Mouse (Mus musculus): ENCODE measurements around the gene Krt25. TPM values are rescaled to one million over a fixed set of nuclear protein-coding genes. Genes with fewer than 3 reads are reported as not detected.

Krt25 gene
- polyA plus RNA-seq, 1 experiment from 2014 or later, result not detected

DNA sequence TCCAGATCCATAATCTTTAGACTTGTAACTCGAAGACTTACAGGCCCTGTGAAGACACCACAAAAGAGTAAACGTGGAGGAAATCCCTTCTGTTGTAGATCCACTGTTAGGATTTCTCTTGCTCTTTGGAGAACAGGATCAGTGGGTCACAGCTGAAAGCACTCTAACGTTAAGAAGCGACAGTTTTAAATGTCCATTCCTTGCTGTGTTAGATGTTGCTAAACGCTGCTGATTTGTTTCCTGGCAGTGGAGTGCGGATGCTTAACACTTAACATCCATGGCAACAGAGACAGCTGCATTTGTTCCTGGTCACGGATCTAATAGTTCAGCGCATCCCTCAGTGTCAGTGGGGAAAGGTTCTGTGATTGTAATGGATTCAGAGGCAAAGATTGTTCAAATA lies 6.2 kb downstream of the Krt25 start:
- no peak overlapping the region for H3K4me3 ChIP-seq
- H3K27ac ChIP-seq, result no peak overlapping the region
- WGBS, result 80% methylated on average over 8 of the region's 8 CpGs
- H3K4me1 ChIP-seq, result no peaks in the 10 kb centered on the region
- H3K27me3 ChIP-seq (ENCODE audit: low read depth, poor library complexity, severe bottlenecking), result no peaks in the 10 kb centered on the region
- no peaks in the 10 kb centered on the region for H3K36me3 ChIP-seq
- H3K9me3 ChIP-seq (replicated peaks), result no peaks in the 10 kb centered on the region
- no peak for DNase-seq (ENCODE audit: low spot score)

DNA sequence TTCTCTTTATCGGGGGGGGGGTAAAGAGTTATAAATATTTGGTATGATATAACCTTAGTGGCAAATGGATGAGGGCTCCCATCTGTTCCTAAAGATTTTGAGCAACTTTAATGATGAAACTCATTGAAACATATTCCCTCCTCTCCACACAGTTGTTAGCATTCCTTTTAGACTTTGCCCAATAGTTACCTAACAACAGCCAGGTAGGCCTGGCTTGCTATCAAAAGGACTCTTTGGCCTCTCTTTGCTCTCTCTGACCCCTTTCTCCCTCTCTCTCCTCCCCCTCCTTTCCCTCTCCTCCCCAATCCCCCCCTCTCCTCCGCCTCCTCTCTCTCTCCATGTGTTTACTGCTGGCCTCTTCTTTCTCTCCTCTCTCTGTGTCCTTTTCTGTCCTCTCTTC lies 8.2 kb downstream of the Krt25 start:
- H3K27ac ChIP-seq, result no peak overlapping the region
- no peak for DNase-seq (ENCODE audit: low spot score)
- WGBS, result 88% methylated on average over 2 of the region's 2 CpGs
- H3K36me3 ChIP-seq, result no peaks in the 10 kb centered on the region
- H3K4me3 ChIP-seq, result no peak overlapping the region
- H3K4me1 ChIP-seq, result no peaks in the 10 kb centered on the region
- no peaks in the 10 kb centered on the region for H3K9me3 ChIP-seq (replicated peaks)
- H3K27me3 ChIP-seq (ENCODE audit: low read depth, poor library complexity, severe bottlenecking), result no peaks in the 10 kb centered on the region

DNA sequence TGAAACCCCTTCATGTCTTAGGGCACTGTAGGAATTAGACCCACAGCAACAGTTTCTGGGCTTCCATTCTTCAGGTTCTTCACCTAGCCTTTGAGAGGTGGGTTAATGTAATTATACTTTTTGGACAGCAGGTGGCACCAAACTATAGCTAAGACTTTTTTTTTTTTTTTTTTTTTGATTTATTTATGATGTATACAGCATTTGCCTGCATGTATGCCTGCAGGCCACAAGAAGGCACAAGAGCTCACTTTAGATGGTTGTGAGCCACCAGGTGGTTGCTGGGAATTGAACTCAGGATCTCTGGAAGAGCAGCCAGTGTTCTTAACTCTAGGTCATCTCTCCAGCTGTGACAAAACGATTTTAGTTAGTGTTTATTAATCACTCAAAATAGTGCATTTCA lies 11.9 kb downstream of the Krt25 start:
- DNase-seq (ENCODE audit: low spot score), result no peak
- Histone ChIP-seq H3K4me1 (no peaks in the 10 kb centered on the region), H3K9me3 (replicated peaks) (no peaks in the 10 kb centered on the region), H3K27ac (no peak overlapping the region), H3K27me3 (ENCODE audit: low read depth, poor library complexity, severe bottlenecking) (no peaks in the 10 kb centered on the region), H3K4me3 (no peak overlapping the region), H3K36me3 (no peaks in the 10 kb centered on the region)
- WGBS, result 82% methylated on average over 1 of the region's 1 CpGs

DNA sequence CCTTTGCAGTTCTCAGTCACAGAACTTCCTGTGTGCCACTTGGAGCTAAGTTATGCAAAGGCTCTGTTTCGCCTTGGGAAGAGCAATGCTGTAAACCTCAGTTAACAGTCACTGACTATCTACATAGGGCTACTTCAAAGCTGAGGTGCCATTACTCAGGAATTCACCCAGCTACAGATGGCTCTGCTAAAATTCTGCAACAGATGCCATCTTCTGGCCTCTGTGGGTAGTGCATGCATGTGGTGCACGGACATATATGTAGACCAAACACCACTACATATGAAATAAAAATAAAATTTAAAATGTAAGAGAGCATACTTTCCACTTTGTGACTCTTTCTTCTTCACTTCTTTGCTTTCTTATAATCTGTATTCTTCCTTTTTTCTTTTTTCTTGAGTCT lies 15.2 kb downstream of the Krt25 start:
- Histone ChIP-seq H3K4me1 (no peaks in the 10 kb centered on the region), H3K36me3 (no peaks in the 10 kb centered on the region), H3K27me3 (ENCODE audit: low read depth, poor library complexity, severe bottlenecking) (no peaks in the 10 kb centered on the region), H3K27ac (no peak overlapping the region), H3K4me3 (no peak overlapping the region), H3K9me3 (replicated peaks) (no peaks in the 10 kb centered on the region)
- WGBS, result 28% methylated on average over 2 of the region's 2 CpGs
- peak; percentile 77 for DNase-seq (ENCODE audit: low spot score)

DNA sequence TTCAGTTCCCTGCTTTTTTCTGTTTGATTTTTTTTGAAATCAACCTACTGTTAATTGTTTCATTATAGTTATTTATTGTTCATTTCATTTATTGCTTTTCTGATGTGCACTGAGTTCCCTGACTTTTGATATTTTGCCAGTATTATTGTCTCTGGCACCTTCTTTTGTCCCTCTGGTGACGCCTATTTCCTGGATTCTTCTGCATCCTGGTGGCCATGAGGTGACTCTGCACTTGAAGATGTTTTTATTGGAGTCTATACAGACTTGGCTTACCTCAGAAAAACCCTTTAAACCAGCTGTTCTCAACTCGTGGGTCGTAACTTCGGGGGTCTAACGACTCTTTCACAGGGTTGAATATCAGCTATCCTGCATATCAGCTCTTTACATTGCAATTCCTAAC lies 27.7 kb downstream of the Krt25 start:
- DNase-seq (ENCODE audit: low spot score), result no peak
- H3K27ac ChIP-seq, result no peak overlapping the region
- 0 out of 2 replicates have a peak, but pooled peaks cover 5% of the 10 kb centered on the region for H3K27me3 ChIP-seq (ENCODE audit: low read depth, poor library complexity, severe bottlenecking)
- H3K9me3 ChIP-seq (replicated peaks), result no peaks in the 10 kb centered on the region
- no peak overlapping the region for H3K4me3 ChIP-seq
- WGBS, result 60% methylated on average over 5 of the region's 5 CpGs
- no peaks in the 10 kb centered on the region for H3K36me3 ChIP-seq
- H3K4me1 ChIP-seq, result no peaks in the 10 kb centered on the region

DNA sequence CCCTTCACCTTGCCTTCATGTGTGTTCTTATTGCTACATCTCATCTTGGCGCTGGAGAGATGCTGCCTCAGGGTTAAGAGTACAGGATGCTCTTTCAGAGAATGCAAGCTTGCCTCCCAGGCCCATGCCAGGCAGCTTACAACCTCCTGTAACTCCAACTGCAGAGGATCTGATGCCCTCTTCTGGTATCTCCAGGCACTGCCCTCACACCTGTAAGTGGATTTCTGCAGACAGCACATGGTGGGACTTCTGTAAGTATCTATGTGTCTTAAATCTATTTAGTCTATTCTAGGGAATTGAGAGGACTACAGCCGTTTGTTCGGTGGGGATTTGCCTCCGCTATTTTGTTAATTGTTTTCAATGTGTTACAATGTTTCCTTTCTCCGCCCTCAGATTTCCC lies 29.9 kb downstream of the Krt25 start:
- no peaks in the 10 kb centered on the region for H3K9me3 ChIP-seq (replicated peaks)
- no peak overlapping the region for H3K27ac ChIP-seq
- 0 out of 2 replicates have a peak, but pooled peaks cover 5% of the 10 kb centered on the region for H3K27me3 ChIP-seq (ENCODE audit: low read depth, poor library complexity, severe bottlenecking)
- WGBS, result 61% methylated on average over 5 of the region's 5 CpGs
- H3K4me1 ChIP-seq, result no peaks in the 10 kb centered on the region
- no peaks in the 10 kb centered on the region for H3K36me3 ChIP-seq
- no peak overlapping the region for H3K4me3 ChIP-seq
- DNase-seq (ENCODE audit: low spot score), result peak; percentile 48

DNA sequence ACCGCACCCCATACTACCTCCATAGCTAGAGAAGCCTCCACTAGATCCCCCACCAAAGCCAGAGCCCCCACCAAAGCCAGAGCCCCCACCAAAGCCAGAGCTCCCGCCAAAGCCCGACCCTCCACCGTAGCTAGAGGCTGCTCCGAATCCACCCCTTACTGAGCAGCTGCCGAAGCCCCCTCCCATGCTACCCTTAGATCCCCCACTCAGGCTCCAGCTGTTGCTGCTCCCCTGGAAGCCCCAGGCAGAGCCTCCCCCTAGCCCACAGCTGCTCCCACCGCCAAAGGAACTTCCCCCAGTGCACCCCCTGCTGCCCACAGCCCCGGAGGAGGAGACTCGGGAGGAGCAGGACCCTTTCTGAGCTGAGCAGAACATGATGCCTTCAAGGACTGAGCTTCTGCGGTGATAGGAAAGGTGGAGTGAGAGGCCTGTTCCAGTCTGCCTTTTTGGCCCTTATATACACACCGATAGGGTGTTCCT lies 37.9 kb downstream of the Krt25 start, which contains the start of gene Krt24:
Gene Krt24 (minus strand): TSS at position 430 of the 480 bp plus-strand sequence.
- DNase-seq (ENCODE audit: low spot score), result no peak
- Histone ChIP-seq H3K4me1 (peaks cover 5% of the 10 kb centered on the region), H3K27ac (no peak within 1 kb of the TSS), H3K27me3 (ENCODE audit: low read depth, poor library complexity, severe bottlenecking) (peaks cover 5% of the 10 kb centered on the region), H3K9me3 (replicated peaks) (no peaks in the 10 kb centered on the region), H3K36me3 (no peaks in the 10 kb centered on the region), H3K4me3 (no peak within 1 kb of the TSS)
- WGBS, result 46% methylated on average over 11 of the region's 11 CpGs

DNA sequence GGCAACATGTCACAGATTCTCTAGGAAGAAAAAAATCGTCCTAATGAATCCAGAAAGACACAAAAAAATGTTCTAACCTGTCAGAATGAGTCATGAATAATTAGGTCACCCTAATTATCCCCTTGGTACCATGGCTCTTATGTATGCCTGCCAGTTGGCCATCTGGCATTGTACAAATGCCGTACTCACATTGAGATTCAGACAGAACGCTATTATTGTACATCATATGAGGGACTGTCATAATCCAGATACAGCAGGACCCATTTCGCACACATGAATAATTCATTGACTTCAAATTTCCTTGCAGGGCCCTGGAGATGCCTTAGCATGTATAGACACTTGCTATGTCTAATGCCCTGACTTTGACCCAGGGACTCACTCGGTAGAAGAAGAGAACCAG lies 38.7 kb downstream of the Krt25 start:
- no peak overlapping the region for H3K4me3 ChIP-seq
- WGBS, result 89% methylated on average over 5 of the region's 5 CpGs
- peaks cover 5% of the 10 kb centered on the region for H3K27me3 ChIP-seq (ENCODE audit: low read depth, poor library complexity, severe bottlenecking)
- peaks cover 5% of the 10 kb centered on the region for H3K4me1 ChIP-seq
- no peaks in the 10 kb centered on the region for H3K36me3 ChIP-seq
- H3K9me3 ChIP-seq (replicated peaks), result no peaks in the 10 kb centered on the region
- no peak overlapping the region for H3K27ac ChIP-seq
- no peak for DNase-seq (ENCODE audit: low spot score)

DNA sequence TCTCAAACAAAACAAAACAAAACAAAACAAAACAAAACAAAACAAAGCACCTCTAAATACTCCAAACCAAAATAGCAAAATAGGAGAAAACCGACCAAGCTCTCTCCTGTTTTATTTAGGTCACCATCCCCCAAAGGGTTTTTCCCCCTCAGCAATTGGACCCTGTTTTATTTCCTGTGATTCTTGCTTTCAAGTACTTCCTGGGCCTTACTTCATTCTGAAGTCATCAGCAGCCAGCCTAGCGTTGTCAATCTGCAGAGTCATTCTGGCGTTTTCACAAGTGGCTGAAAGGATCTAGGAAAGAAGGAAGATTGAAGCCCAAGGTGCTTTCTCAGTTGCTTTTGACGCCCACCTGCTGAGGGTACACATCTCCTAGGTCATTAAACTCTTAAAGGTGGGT lies 39.4 kb downstream of the Krt25 start:
- H3K36me3 ChIP-seq, result no peaks in the 10 kb centered on the region
- no peak overlapping the region for H3K27ac ChIP-seq
- no peaks in the 10 kb centered on the region for H3K9me3 ChIP-seq (replicated peaks)
- H3K4me3 ChIP-seq, result no peak overlapping the region
- DNase-seq (ENCODE audit: low spot score), result no peak
- WGBS, result 54% methylated on average over 4 of the region's 4 CpGs
- H3K27me3 ChIP-seq (ENCODE audit: low read depth, poor library complexity, severe bottlenecking), result peaks cover 5% of the 10 kb centered on the region
- peaks cover 5% of the 10 kb centered on the region for H3K4me1 ChIP-seq

DNA sequence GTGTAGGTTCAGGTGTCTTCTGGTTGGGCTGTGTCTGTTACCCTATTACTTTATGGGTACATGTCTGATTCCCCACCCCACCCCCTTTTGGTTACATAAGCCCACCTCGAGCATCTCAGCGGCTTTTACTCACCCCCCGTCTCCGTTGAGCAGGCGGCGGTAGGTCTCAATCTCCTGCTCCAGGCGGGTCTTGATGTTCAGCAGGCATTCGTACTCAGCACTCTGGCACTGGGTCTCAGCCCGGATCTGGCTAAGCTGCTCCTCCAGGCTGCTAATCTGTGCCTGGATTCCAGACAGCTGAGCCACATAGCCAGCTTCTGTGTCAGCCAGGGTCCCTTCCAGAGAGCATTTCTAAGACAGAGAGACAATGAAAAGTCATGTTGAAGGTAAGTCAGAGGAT lies 41.6 kb downstream of the Krt25 start:
- peaks cover 5% of the 10 kb centered on the region for H3K27me3 ChIP-seq (ENCODE audit: low read depth, poor library complexity, severe bottlenecking)
- H3K4me3 ChIP-seq, result no peak overlapping the region
- no peak for DNase-seq (ENCODE audit: low spot score)
- no peaks in the 10 kb centered on the region for H3K36me3 ChIP-seq
- H3K27ac ChIP-seq, result no peak overlapping the region
- no peaks in the 10 kb centered on the region for H3K9me3 ChIP-seq (replicated peaks)
- 86% methylated on average over 9 of the region's 9 CpGs for WGBS
- peaks cover 5% of the 10 kb centered on the region for H3K4me1 ChIP-seq

DNA sequence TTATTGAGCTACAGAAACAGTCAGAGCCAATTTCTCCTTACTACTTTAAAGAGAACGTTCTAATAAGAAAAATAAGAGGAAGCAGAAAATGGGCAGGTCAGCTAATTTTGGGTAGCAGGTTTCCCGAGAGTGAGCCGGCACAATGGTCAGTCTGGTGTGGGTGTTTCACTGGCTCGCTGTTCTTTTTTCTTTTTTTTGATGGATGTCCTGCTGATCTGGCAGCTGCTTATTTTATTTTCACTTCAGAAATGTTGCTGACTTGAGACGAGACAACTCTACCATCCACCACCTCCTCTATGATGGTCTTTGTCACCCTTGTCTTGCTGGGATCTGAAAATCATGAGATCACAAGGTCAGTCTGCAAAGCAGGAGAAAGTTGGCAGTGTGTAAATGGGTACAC lies 42.8 kb downstream of the Krt25 start:
- no peak for DNase-seq (ENCODE audit: low spot score)
- Histone ChIP-seq H3K4me3 (no peak overlapping the region), H3K36me3 (no peaks in the 10 kb centered on the region), H3K27me3 (ENCODE audit: low read depth, poor library complexity, severe bottlenecking) (peaks cover 5% of the 10 kb centered on the region), H3K4me1 (peaks cover 4% of the 10 kb centered on the region), H3K27ac (no peak overlapping the region), H3K9me3 (replicated peaks) (no peaks in the 10 kb centered on the region)
- WGBS, result 83% methylated on average over 5 of the region's 5 CpGs

DNA sequence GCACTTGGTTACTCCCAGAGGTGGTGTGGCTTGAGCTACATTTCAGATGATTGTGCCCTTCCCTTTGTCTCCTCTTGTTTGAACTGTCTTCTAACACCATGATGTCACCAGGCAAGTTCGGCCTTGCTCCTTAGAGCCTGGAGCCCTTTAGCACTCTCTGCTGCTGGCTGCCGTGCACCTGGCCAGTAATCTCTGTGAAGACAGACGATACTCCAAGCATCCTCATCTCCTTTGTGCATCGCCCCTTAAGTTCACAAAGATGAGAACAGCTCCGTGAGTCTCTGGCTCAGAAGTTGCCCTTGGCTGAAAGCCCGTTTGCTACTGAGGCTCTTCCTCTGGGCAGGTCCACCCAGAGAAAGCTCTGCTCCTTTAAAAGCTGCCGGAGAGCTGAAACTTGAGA lies 46.0 kb downstream of the Krt25 start:
- Histone ChIP-seq H3K9me3 (replicated peaks) (no peaks in the 10 kb centered on the region), H3K27me3 (ENCODE audit: low read depth, poor library complexity, severe bottlenecking) (no peaks in the 10 kb centered on the region), H3K36me3 (no peaks in the 10 kb centered on the region), H3K27ac (no peak overlapping the region), H3K4me1 (0 out of 2 replicates have a peak, but pooled peaks cover 3% of the 10 kb centered on the region), H3K4me3 (no peak overlapping the region)
- 69% methylated on average over 7 of the region's 7 CpGs for WGBS
- DNase-seq (ENCODE audit: low spot score), result no peak

DNA sequence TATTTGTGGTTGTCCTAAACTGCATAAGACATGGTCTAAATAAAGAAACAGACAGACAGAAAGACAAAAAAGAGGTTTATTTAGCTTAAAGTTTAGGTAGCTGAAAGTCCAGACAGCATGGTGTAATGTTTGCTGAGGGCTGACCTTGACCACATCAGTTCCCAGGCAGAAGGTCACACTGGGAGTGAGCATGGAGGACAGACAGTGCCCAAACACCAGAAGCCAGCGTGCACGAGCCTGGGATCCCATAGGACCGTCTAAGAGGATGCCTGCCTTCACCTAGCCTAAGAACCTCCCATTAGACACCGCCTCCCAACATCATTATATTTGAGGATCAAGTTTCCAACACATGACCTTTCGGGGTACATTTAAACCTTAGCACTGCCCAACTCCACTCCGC lies 47.1 kb downstream of the Krt25 start:
- 0 out of 2 replicates have a peak, but pooled peaks cover 3% of the 10 kb centered on the region for H3K4me1 ChIP-seq
- H3K36me3 ChIP-seq, result no peaks in the 10 kb centered on the region
- no peak for DNase-seq (ENCODE audit: low spot score)
- WGBS, result 81% methylated on average over 6 of the region's 6 CpGs
- no peak overlapping the region for H3K4me3 ChIP-seq
- no peak overlapping the region for H3K27ac ChIP-seq
- no peaks in the 10 kb centered on the region for H3K27me3 ChIP-seq (ENCODE audit: low read depth, poor library complexity, severe bottlenecking)
- H3K9me3 ChIP-seq (replicated peaks), result no peaks in the 10 kb centered on the region

DNA sequence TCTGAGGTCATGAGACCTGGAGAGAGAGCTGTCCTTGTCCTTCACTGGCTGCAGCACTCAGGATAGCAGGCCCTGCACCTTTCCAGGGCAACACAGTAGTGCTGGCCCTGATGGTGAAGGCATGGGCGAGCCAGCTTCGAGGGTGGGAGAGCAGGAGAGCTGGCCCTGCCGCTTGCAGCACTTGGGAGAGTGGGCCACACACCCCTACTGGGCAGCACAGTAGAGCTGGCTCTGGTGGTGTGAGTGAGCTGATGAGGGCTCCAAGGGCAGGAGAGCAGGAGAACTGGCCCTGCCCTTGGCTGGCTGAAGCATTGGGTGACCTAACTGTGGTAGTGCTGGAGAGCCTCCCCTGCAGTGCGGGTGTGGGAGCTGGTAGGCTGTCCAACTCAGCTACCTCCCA lies 50.0 kb downstream of the Krt25 start:
- WGBS, result 83% methylated on average over 4 of the region's 4 CpGs
- Histone ChIP-seq H3K27ac (no peak overlapping the region), H3K4me1 (peaks cover 12% of the 10 kb centered on the region; the same call in 1 of the 2 replicates), H3K36me3 (no peaks in the 10 kb centered on the region), H3K4me3 (no peak overlapping the region), H3K27me3 (ENCODE audit: low read depth, poor library complexity, severe bottlenecking) (no peaks in the 10 kb centered on the region), H3K9me3 (replicated peaks) (no peaks in the 10 kb centered on the region)
- DNase-seq (ENCODE audit: low spot score), result no peak
